Mouse (Mus musculus) liver, adult 2 months (tissue): ENCODE results near the gene Gm20481.

ENCODE experiments used
- CTCF ChIP-seq: fragments of 200-500 bp; IDR thresholded peaks from 2 replicates; pipeline ENCODE4 v1.5.1; 2011; ENCODE audit warnings: low read depth, low read length, control low read depth
- POLR2A ChIP-seq: fragments of 200-500 bp; IDR thresholded peaks from 2 replicates; pipeline ENCODE4 v1.6.1; 2011; ENCODE audit warnings: low read length, control low read depth; ENCODE audit not compliant: insufficient read depth; ENCODE audit errors: extremely low read depth

DNA sequence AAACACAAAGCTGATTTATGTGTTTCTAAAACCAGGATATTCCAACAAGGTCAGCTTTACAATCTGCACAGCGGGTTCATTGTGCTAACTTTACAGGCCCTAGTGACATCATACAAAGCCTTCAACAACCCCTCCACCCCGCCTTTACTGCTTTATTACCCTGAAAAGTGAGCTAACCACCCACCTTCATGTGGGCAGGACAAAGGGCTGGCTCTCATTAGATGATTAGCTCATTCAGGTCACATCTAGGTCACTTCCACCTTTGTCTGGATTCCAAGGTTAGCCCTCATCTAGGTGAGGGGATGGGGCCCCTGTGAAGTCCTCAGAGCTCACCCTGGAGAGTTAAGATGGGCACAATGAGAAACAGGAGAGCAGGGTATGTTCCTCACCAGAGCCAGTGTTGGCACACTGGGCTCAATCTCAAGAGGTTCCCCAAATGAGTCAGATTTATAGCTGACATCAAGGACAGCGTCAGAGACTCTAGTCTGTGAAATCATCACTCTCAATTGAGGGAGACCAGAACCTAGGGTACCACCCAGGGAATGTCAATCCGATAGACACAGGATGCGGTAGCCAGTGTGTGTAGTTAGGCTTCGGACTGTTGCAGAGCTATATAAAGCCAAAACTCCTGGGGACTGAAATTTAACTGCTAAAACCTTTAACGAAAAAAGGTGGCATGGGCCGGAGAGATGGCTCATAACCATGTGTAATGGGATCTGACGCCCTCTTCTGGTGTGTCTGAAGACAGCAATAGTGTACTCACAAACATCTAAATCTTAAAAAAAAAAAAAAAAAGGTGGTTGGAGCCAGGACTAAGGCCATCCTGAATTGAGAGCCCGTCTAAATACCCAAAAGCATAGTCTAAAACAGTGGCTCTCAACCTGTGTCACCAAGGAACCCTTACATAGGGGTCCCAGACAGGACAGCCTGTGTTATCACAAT, 18.9 kb upstream of the Gm20481 start:
- TF ChIP-seq POLR2A (no peak), CTCF (no peak)
